Mouse (Mus musculus): ENCODE results near the gene Ppp1r15a. TPM values are rescaled to one million over a fixed set of nuclear protein-coding genes. Genes with fewer than 3 reads are reported as not detected.
"Not testable (repeated sequence)": the region's sequence is repeated elsewhere in the genome, so short reads cannot be mapped to it uniquely, and the experiment has no call there.

The Ppp1r15a gene
- total and polyA plus RNA-seq, 2 experiments, result 4.3 to 14.9 TPM

- H3K4me3 ChIP-seq (ENCODE audit: insufficient read depth, low read depth, low read length), result peak overlapping the region; percentile 58; the same call in 1 of the 2 replicates
Observed at GRCm38 (mm10) chr7:45537602-45538001, 11.5 kb upstream of the Ppp1r15a start.

GRCm38 (mm10) chr7:45535676-45536075 is 9.6 kb upstream of the Ppp1r15a start:
- Histone ChIP-seq H3K9ac (ENCODE audit: low read depth, low read length) (no peak overlapping the region), H3K36me3 (ENCODE audit: control insufficient read depth, insufficient read depth, low read length) (no peaks in the 10 kb centered on the region), H3K4me3 (ENCODE audit: insufficient read depth, low read depth, low read length) (no peak overlapping the region), H3K27ac (replicated peaks; ENCODE audit: insufficient read depth, low read depth, low read length) (no peak overlapping the region), H3K4me1 (ENCODE audit: control insufficient read depth, insufficient read depth, low read length) (peaks cover 14% of the 10 kb centered on the region), H3K27me3 (ENCODE audit: control insufficient read depth, insufficient read depth, low read length) (no peaks in the 10 kb centered on the region), H3K79me2 (ENCODE audit: control insufficient read depth, insufficient read depth, low read length) (no peaks in the 10 kb centered on the region)
- TF ChIP-seq CTCF (IDR thresholded peaks at IDR 0.05; ENCODE audit: low read depth, low read length), result no peak
- TF ChIP-seq POLR2A (IDR thresholded peaks at IDR 0.05; ENCODE audit: extremely low read depth, insufficient read depth, low read length), result no peak
- 65% methylated on average over 1 of the region's 1 CpGs for WGBS
- peak; percentile 87 for DNase-seq (ENCODE audit: extremely low read depth, low read depth, low spot score)

More at GRCm38 (mm10) chr7:45537602-45538001, 11.5 kb upstream of the Ppp1r15a start:
- 93% methylated on average over 10 of the region's 10 CpGs for WGBS
- TF ChIP-seq CTCF (IDR thresholded peaks at IDR 0.05; ENCODE audit: low read depth, low read length), result no peak
- no peak for TF ChIP-seq POLR2A (IDR thresholded peaks at IDR 0.05; ENCODE audit: extremely low read depth, insufficient read depth, low read length)
- DNase-seq (ENCODE audit: extremely low read depth, low read depth, low spot score), result no peak
- no peaks in the 10 kb centered on the region for H3K79me2 ChIP-seq (ENCODE audit: control insufficient read depth, insufficient read depth, low read length)
- H3K9ac ChIP-seq (ENCODE audit: low read depth, low read length), result no peak overlapping the region
- no peaks in the 10 kb centered on the region for H3K27me3 ChIP-seq (ENCODE audit: control insufficient read depth, insufficient read depth, low read length)
- H3K4me1 ChIP-seq (ENCODE audit: control insufficient read depth, insufficient read depth, low read length), result peaks cover 14% of the 10 kb centered on the region
- H3K27ac ChIP-seq (replicated peaks; ENCODE audit: insufficient read depth, low read depth, low read length), result no peak overlapping the region; the same call in 1 of the 2 replicates
- H3K36me3 ChIP-seq (ENCODE audit: control insufficient read depth, insufficient read depth, low read length), result no peaks in the 10 kb centered on the region

GRCm38 (mm10) chr7:45530643-45531042 is 4.6 kb upstream of the Ppp1r15a start:
- Histone ChIP-seq H3K79me2 (ENCODE audit: control insufficient read depth, insufficient read depth, low read length) (no peaks in the 10 kb centered on the region; the same call in 1 of the 2 replicates), H3K36me3 (ENCODE audit: control insufficient read depth, insufficient read depth, low read length) (no peaks in the 10 kb centered on the region), H3K9ac (ENCODE audit: low read depth, low read length) (no peak overlapping the region), H3K4me3 (ENCODE audit: insufficient read depth, low read depth, low read length) (no peak overlapping the region), H3K27ac (replicated peaks; ENCODE audit: insufficient read depth, low read depth, low read length) (no peak overlapping the region), H3K27me3 (ENCODE audit: control insufficient read depth, insufficient read depth, low read length) (no peaks in the 10 kb centered on the region), H3K4me1 (ENCODE audit: control insufficient read depth, insufficient read depth, low read length) (no peaks in the 10 kb centered on the region; the same call in 1 of the 2 replicates)
- DNase-seq (ENCODE audit: extremely low read depth, low read depth, low spot score), result no peak
- WGBS, result 26% methylated on average over 2 of the region's 2 CpGs
- TF ChIP-seq POLR2A (IDR thresholded peaks at IDR 0.05; ENCODE audit: extremely low read depth, insufficient read depth, low read length) (no peak), CTCF (IDR thresholded peaks at IDR 0.05; ENCODE audit: low read depth, low read length) (no peak)

GRCm38 (mm10) chr7:45529461-45529860 is 3.4 kb upstream of the Ppp1r15a start:
- H3K27me3 ChIP-seq (ENCODE audit: control insufficient read depth, insufficient read depth, low read length), result no peaks in the 10 kb centered on the region
- WGBS, result 26% methylated on average over 6 of the region's 6 CpGs
- TF ChIP-seq POLR2A (IDR thresholded peaks at IDR 0.05; ENCODE audit: extremely low read depth, insufficient read depth, low read length) (no peak), CTCF (IDR thresholded peaks at IDR 0.05; ENCODE audit: low read depth, low read length) (no peak)
- no peaks in the 10 kb centered on the region for H3K36me3 ChIP-seq (ENCODE audit: control insufficient read depth, insufficient read depth, low read length)
- H3K79me2 ChIP-seq (ENCODE audit: control insufficient read depth, insufficient read depth, low read length), result peaks cover 8% of the 10 kb centered on the region
- H3K4me1 ChIP-seq (ENCODE audit: control insufficient read depth, insufficient read depth, low read length), result peaks cover 6% of the 10 kb centered on the region
- H3K27ac ChIP-seq (replicated peaks; ENCODE audit: insufficient read depth, low read depth, low read length), result no peak overlapping the region
- no peak for DNase-seq (ENCODE audit: extremely low read depth, low read depth, low spot score)
- no peak overlapping the region for H3K4me3 ChIP-seq (ENCODE audit: insufficient read depth, low read depth, low read length)
- H3K9ac ChIP-seq (ENCODE audit: low read depth, low read length), result no peak overlapping the region

- not testable (repeated sequence) for H3K4me1 ChIP-seq (ENCODE audit: control insufficient read depth, insufficient read depth, low read length); H3K4me3 ChIP-seq (ENCODE audit: insufficient read depth, low read depth, low read length); H3K36me3 ChIP-seq (ENCODE audit: control insufficient read depth, insufficient read depth, low read length); H3K27me3 ChIP-seq (ENCODE audit: control insufficient read depth, insufficient read depth, low read length); H3K9ac ChIP-seq (ENCODE audit: low read depth, low read length); DNase-seq (ENCODE audit: extremely low read depth, low read depth, low spot score); H3K79me2 ChIP-seq (ENCODE audit: control insufficient read depth, insufficient read depth, low read length); H3K27ac ChIP-seq (replicated peaks; ENCODE audit: insufficient read depth, low read depth, low read length)
- WGBS, result 91% methylated on average over 6 of the region's 6 CpGs
Observed at GRCm38 (mm10) chr7:45527169-45527568, 1.1 kb upstream of the Ppp1r15a start.

GRCm38 (mm10) chr7:45526474-45527120 is 529 bp upstream of the Ppp1r15a start:
- Histone ChIP-seq H3K27me3 (ENCODE audit: control insufficient read depth, insufficient read depth, low read length) (no peaks in the 10 kb centered on the region), H3K4me1 (ENCODE audit: control insufficient read depth, insufficient read depth, low read length) (peaks cover 11% of the 10 kb centered on the region), H3K27ac (replicated peaks; ENCODE audit: insufficient read depth, low read depth, low read length) (peak overlapping the region; percentile 73), H3K79me2 (ENCODE audit: control insufficient read depth, insufficient read depth, low read length) (peaks cover 8% of the 10 kb centered on the region), H3K4me3 (ENCODE audit: insufficient read depth, low read depth, low read length) (peak overlapping the region; percentile 86), H3K36me3 (ENCODE audit: control insufficient read depth, insufficient read depth, low read length) (peaks cover 3% of the 10 kb centered on the region; the same call in 1 of the 2 replicates), H3K9ac (ENCODE audit: low read depth, low read length) (peak overlapping the region; percentile 57)
- 0 out of 2 replicates have a peak, but pooled peaks have one; percentile 7 for TF ChIP-seq CTCF (IDR thresholded peaks at IDR 0.05; ENCODE audit: low read depth, low read length)
- no peak for TF ChIP-seq POLR2A (IDR thresholded peaks at IDR 0.05; ENCODE audit: extremely low read depth, insufficient read depth, low read length)
- WGBS, result 12% methylated on average over 7 of the region's 7 CpGs
- DNase-seq (ENCODE audit: extremely low read depth, low read depth, low spot score), result peak; percentile 72

Data from liver, adult 2 months (tissue).